Mouse (Mus musculus): ENCODE data around the gene Max.

DNA sequence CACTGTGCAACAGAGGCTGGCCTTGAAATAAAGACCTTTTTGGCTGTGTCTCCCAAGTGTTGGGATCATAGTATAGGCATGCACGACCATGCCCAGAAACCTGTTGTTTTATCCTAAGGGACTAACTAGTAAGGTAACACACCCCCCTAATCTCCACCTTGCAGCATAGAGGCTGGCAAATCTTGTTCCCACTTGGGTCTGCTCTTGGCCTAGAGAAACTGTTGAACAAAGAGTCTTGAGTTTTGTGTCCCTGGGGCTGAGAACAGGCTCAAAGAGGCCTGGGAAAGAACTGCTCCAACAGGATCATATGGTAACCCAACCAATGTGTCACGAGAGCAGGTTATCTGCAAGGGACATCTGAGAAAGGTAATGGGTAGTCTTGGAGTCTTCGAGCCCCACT lies 27.6 kb downstream of the Max start:
- TF ChIP-seq POLR2A (IDR thresholded peaks at IDR 0.05; ENCODE audit: low read depth, low read length) (no peak), CTCF (IDR thresholded peaks at IDR 0.05; ENCODE audit: extremely low read depth, insufficient read depth, insufficient read length, insufficient replicate concordance) (no peak)

Measured in spleen, adult 2 months (tissue).